Mouse (Mus musculus) heart, adult 8-10 months (tissue): ENCODE results near the gene Hsf2bp. TPM values are rescaled to one million over a fixed set of nuclear protein-coding genes. Genes with fewer than 3 reads are reported as not detected.
A peak's percentile ranks its signal among the peaks of the same experiment; 100 is the strongest.

Source experiments
- DNase-seq: peaks from one replicate; pipeline ENCODE4 v3.0.0; 2022; ENCODE audit warnings: low spot score
- total RNA-seq, 4 experiments: library from RNA; stranded (reverse); gene quantifications; 2 replicates each; pipeline ENCODE4 v1.2.4; 2022

Gene Hsf2bp
- total RNA-seq, 4 experiments from 2014 or later, result 1.3 to 3.0 (median 2.2) TPM

DNA sequence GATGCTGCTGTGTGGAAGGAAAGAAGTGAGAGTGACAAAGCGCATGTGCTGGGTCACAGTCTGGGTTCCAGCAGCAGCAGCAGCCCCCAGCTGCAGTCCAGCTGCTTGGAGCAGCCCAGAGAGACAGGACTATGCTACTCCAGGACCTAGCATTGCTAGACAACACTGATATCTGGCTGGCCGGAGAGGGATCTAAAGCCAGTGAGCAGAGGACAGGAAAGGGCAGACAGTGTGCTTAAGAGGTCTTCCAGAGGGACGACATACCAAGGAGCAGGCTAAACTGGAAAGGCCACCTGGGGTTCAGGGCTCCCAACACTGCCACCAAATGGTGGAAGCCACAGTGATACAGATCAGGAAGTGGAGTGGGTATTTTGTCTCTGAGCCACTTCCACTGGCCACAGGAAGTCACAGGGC is 99.0 kb downstream of the Hsf2bp start:
- DNase-seq, result peak; percentile 51

DNA sequence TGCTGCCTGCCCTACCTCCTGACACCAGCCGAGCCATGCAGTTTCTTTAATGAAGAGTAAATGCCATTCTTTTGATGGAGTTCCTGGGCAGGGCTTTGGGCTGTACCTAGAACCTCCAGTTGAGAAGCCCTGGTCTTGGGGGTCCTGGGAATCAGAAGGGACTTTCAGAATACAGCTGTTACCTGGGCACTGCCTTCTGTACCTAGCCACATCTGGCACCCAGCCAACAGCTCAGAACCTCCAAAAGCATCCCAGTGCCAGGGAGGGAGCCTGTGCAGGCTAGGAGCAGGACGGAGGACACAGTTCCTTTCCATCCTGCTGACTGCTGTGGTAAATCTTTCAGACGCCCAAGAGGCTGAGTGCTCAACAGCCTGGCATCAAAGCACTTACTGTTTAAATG is 100.3 kb downstream of the Hsf2bp start:
- DNase-seq, result no peak

DNA sequence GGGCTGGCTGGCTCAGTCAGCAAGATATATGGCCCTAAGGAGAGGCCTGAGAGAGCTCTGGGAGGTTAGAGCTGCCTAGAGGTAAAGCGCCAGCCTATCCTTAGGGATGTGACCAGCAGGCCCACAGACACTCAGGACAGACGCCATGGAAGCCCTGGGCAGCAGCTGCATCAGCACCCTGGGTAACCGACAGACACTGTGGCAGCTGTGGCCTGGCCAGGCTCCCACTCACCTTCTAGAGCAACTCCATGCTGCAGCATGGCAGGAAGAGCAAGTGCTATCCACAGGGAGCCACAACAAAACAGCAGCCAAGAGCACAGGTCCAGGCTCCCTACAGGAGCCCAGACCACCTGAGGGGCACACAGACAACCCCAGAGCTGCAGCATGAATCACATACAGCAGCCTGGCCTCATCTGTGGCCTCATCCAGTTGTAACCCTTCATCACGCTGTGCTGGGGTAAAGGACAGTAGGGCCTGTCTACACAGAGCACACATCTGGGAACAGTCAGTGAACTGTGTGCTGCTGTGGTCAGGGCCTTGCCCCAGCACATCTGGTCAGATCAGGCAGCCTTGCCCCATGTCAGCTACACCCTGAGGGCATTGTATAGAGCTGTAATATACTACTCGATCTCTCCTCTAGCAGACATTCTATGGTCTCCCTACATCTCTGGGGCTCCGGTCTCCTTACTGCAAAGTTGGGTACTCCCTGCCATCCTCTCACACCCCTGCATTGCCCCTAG is 100.9 kb downstream of the Hsf2bp start:
- DNase-seq, result no peak

GRCm38 (mm10) chr17:31933956-31934355 is 102.2 kb downstream of the Hsf2bp start:
- DNase-seq, result no peak

DNA sequence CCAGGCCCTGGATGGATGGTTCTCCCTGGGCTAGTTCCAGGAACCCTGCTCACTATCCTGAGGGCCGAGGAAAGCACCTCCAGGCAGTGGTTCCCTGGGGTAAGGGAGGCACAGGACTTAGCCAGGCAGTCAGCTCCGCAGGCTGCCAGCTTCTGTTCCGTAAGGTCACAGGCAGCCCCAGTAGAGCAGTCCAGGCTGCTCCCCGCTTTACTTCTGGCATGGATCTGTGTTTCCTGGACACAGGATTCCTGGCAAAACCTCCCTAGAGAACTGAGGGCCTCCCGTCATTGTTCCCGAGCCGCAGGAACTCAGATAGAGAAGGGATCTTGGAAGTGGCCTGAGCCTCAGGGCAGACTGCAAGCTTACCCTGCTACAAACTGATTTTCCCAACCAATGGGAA is 104.7 kb downstream of the Hsf2bp start:
- peak; percentile 83 for DNase-seq

DNA sequence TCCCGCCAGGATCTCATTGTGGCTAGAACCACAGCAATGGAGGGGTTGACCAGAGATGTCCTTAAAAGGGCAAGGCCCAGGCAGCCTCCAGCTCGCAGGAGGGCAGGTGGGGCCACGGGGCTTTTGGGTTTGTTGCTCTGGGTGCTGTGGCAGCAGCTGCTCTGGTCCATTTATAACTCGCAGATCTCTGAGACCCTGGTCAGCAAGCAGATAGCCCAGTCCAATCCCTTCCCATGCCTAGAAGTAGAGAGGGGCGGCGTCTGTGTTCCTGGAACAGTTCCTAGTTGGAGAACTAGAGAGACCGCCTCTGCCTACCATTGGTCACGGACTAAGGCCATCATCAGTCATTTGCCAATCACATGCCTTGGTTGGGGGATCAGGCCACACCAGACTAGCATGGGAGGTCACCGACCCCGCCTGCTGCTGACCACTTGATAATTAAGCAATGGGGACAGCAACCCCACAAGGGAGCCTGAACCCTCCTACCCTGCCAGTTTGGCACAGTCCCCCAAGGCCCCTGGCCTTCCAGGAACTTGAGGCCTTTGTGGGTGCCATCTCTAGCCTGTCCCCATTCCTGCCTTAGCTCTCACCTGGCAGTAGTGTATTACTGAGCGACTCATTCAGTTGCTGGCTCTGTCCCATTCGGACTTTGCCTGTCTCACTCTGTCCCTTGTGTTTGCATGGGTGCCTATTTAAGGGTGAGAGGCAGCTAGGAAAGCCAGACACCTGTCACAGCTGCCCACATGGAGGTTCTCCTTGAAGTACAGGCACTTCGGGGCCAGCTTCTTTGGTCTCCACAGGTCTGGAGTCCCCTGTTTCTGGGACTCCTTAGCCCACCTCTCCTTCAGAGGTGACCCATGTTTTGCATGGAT is 106.1 kb downstream of the Hsf2bp start:
- DNase-seq, result no peak

DNA sequence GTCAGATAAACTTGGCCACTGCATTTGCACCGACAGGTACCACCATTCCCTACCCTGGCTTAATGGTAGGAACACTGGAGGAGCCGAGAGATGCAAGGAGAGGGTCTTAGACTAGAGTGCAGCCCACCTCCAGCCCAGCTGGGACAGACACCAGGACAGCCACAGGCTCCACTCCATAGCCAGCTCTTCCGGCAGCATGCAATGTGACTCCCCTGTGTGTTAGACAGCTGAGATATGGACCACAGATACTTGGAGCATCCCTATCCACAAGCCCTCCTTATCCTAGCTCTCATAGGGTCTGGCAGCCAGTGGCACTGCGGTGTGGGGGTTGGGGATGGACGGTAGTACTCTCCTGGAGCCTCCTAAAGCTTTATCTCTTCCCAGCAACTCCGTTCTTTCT is 107.1 kb downstream of the Hsf2bp start:
- no peak for DNase-seq

DNA sequence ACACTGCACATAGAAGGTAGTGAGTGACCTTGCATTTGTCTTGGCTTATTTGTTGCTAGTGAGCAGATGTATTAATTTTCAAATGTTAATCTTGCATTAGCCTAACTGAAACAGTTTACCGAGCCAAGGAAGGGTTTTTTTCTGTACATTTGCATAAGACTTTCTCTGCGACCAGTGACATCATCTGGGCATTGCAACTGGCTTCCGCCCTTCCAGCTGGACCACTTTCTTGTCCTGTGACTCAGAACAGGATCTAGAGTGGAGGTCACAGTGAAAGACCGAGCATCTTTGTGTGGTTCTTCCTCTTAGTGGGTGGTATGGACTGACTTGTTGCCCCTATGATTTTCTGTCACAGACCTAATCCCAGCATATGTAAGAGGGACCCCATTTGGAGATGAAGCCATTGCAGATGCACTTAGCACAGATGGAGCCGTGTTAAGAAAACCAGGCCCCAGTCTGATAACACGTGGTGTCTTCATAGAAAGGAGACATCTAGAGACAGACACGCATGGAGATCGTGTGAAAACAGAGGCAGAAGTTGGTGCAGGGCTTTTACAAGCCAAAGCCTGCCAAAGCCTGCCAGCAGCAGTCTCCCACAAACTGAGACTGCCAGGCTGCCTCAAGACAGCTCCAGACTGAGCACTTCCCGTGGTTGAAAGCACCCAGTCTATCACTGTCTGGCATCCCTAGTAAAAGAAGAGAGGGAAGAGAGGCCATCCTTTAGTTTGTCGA is 108.1 kb downstream of the Hsf2bp start:
- no peak for DNase-seq

DNA sequence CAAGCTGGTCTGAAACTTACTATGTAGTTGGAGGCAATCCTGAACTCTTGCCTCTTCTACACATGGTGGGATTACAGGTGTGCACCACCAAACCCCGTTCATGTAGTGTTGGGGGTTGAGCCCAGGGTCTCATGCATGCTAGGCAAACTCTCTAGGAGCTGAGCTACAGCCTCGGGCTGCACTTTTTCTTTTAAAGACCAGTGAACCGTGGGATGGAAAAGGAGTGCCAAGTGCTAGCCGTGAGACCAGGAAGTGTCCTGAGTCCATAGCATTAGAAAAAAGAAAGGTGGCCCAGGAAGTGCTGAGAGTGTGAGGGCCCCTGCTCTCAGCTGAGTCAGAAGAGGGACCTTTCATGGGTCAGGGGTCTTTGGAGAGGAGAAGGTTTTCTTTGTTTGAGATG is 111.9 kb downstream of the Hsf2bp start:
- no peak for DNase-seq

GRCm38 (mm10) chr17:31923310-31923970 is 112.7 kb downstream of the Hsf2bp start:
- DNase-seq, result no peak

GRCm38 (mm10) chr17:31920589-31921190 is 115.5 kb downstream of the Hsf2bp start:
- DNase-seq, result no peak

DNA sequence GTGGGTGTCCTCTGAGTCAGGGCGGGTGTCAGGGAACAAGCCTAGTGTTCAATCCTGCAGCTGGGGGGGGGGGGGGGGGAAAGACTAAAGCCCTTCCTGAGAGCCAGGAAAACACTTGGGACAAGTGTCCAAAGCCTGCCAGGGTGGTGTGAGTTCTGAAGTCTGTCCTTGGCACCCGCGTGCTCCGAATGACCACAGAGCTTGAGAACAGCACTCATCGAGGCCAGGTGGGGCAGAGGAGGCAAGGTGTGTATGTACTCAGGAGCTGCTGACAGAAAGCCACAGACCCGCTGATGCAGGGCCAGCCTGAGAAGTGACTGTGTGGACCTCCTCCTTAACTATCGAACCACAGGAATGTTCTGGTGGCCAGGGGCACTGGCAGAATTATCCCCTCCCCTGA is 116.5 kb downstream of the Hsf2bp start:
- DNase-seq, result no peak

GRCm38 (mm10) chr17:31918374-31918773 is 117.8 kb downstream of the Hsf2bp start:
- DNase-seq, result no peak

DNA sequence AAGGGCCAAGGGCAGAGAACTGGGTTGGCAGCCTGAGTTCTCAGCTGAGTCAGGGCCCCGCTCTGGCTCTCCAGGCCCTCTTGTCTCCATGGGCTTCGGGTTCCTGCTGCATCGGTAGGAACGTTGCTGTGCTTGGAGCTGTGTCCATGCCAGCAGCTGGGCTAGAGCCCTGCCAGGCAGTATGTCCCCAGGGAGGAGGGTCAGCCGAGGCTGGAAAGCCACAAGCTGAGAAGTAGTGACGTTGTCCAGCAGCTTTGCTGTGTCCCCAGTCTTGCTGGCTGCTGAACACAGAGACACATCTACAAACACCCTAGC is 119.7 kb downstream of the Hsf2bp start:
- no peak for DNase-seq

- no peak for DNase-seq
Measured at GRCm38 (mm10) chr17:31915756-31916460, 120.2 kb downstream of the Hsf2bp start.

GRCm38 (mm10) chr17:31914323-31914722 is 121.8 kb downstream of the Hsf2bp start:
- no peak for DNase-seq

- no peak for DNase-seq
Measured at GRCm38 (mm10) chr17:31912881-31913662, 123.1 kb downstream of the Hsf2bp start.

GRCm38 (mm10) chr17:31912387-31912786 is 123.8 kb downstream of the Hsf2bp start:
- no peak for DNase-seq

DNA sequence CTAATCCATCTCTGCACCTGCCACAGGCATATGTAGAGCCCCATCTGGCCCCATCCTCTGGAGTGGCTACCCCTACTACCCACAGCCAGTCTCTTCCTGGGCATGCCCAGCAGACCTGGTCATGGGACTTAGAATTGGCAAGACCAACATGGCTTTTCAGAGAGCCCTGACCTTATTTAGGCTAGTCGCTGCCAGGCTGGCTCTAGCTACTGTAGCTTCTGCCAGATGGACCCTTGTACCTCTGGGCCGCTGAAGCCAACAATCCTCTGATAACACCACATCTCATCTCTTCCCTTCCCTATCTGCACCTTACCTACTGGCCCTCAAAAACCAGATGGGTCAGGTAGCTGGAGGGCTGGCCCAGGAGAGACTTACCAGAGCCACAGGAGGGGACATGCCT is 127.2 kb downstream of the Hsf2bp start:
- DNase-seq, result no peak

DNA sequence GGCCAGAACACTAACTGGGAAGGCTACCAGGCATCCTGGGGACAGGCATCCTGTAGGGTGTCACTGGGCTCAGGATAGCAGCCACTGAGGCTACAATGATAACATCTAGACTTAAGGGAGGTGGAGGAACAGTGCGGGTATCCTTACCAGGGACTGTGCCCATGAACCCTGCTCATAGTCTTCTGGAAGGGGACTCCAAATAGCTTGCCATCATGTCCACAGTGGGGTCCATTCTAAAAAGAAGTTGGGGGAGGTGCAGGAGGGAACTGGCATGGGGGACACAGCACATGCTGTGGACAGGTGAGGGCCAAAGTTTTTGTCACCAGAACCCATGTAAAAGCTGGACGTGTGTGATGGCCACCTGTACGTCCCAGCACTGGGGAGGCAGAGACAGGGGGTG is 129.7 kb downstream of the Hsf2bp start:
- no peak for DNase-seq
